Mouse (Mus musculus) heart, adult 2 months (tissue): ENCODE measurements around the gene Lmtk2. TPM values are rescaled to one million over a fixed set of nuclear protein-coding genes. Genes with fewer than 3 reads are reported as not detected.
A peak's percentile ranks its signal among the peaks of the same experiment; 100 is the strongest.

Experiments
- DNase-seq, 2 experiments: peaks; one replicate each; pipeline ENCODE4 v3.0.0; 2021
- H3K27ac ChIP-seq: fragments of 200-600 bp; 2 replicates; pipeline ENCODE4 v1.8.1; 2022
- H3K27me3 ChIP-seq: fragments of 200-500 bp; 2 replicates; pipeline ENCODE4 v1.6.1; 2012; ENCODE audit warnings: mild to moderate bottlenecking, low read length, inconsistent platforms, mixed read lengths; ENCODE audit not compliant: control insufficient read depth, insufficient read depth
- H3K36me3 ChIP-seq: fragments of 200-500 bp; 2 replicates; pipeline ENCODE4 v1.6.1; 2012; ENCODE audit warnings: low read length, inconsistent platforms; ENCODE audit not compliant: control insufficient read depth, insufficient read depth
- H3K4me1 ChIP-seq: fragments of 200-500 bp; 2 replicates; pipeline ENCODE4 v1.6.1; 2011; ENCODE audit warnings: low read length; ENCODE audit not compliant: control insufficient read depth, insufficient read depth
- H3K4me3 ChIP-seq: fragments of 200-600 bp; 2 replicates; pipeline ENCODE4 v1.8.1; 2022
- H3K79me2 ChIP-seq: fragments of 200-500 bp; replicated peaks from 2 replicates; pipeline ENCODE4 v1.6.1; 2012; ENCODE audit warnings: mild to moderate bottlenecking, inconsistent platforms, low read length, moderate library complexity, mixed read lengths; ENCODE audit not compliant: control insufficient read depth, insufficient read depth
- H3K9ac ChIP-seq: fragments of 200-500 bp; 2 replicates; pipeline ENCODE4 v1.6.1; 2012; ENCODE audit warnings: low read depth, mild to moderate bottlenecking, control low read depth, inconsistent platforms, low read length, mixed read lengths
- CTCF ChIP-seq: fragments of 200-600 bp; IDR thresholded peaks from 2 replicates; pipeline ENCODE4 v1.8.1; 2022; ENCODE audit warnings: antibody characterized with exemption, mild to moderate bottlenecking, moderate library complexity
- EP300 ChIP-seq: fragments of 200-500 bp; IDR thresholded peaks from 2 replicates; pipeline ENCODE4 v1.6.1; 2011; ENCODE audit warnings: low read depth, low read length, control low read depth; ENCODE audit not compliant: insufficient read depth
- POLR2A ChIP-seq: fragments of 200-500 bp; IDR thresholded peaks from 2 replicates; pipeline ENCODE4 v1.6.1; 2011; ENCODE audit warnings: mild to moderate bottlenecking, low read depth, low read length, control low read depth; ENCODE audit not compliant: insufficient read depth
- WGBS: fragments of 180-500 bp; shearing (Covaris S2); methylation state at CpG from one replicate; pipeline ENCODE4 v1.1.7; 2018; 5-methylcytosine and 5-hydroxymethylcytosine counted together
- intact Hi-C: fragments of 180-260 bp; cut with DNase I; formaldehyde crosslinking; loops from one replicate; pipeline ENCODE4 v1.15.1; 2025
- polyA plus RNA-seq: library from polyadenylated mRNA; depleted of rRNA; stranded (reverse); fragments of >200 nt; gene quantifications from 2 replicates; pipeline ENCODE4 v1.2.3, GENCODE M21; 2012
- total RNA-seq, 2 experiments: library from RNA; stranded (reverse); gene quantifications; 2 replicates each; pipeline ENCODE4 v1.2.3; 2021

Lmtk2 gene
- total and polyA plus RNA-seq, 3 experiments = 12.5 to 30.3 (median 27.9) TPM

- intact Hi-C loops = no loop called here
- DNase-seq = peak in 1 of 2 experiments; percentile 18
- H3K4me1 ChIP-seq = peaks cover 4% of the 10 kb centered on the region
- no peaks in the 10 kb centered on the region for H3K27me3 ChIP-seq
- no peak for TF ChIP-seq CTCF
- TF ChIP-seq EP300 = no peak
- TF ChIP-seq POLR2A = no peak
- no peak overlapping the region for H3K4me3 ChIP-seq
- 63% methylated on average over 10 of the region's 11 CpGs for WGBS
- no peaks in the 10 kb centered on the region; the same call in 1 of the 2 replicates for H3K36me3 ChIP-seq
- H3K27ac ChIP-seq = no peak overlapping the region
- H3K79me2 ChIP-seq = peaks cover 5% of the 10 kb centered on the region
- no peak overlapping the region for H3K9ac ChIP-seq
Observed at GRCm38 (mm10) chr5:144112574-144113438, 12.6 kb downstream of the Lmtk2 start.

- TF ChIP-seq EP300 (no peak), POLR2A (no peak), CTCF (peak; percentile 58)
- H3K9ac ChIP-seq = no peak overlapping the region
- no peak overlapping the region; the same call in 1 of the 2 replicates for H3K27ac ChIP-seq
- intact Hi-C loops = loop anchor here (1.0 kb wide), 1 partner anchor 14 kb away; the partner anchor contains the start of gene Lmtk2
- DNase-seq = no peak
- H3K27me3 ChIP-seq = no peaks in the 10 kb centered on the region
- no peak overlapping the region for H3K4me3 ChIP-seq
- WGBS = 71% methylated on average over 2 of the region's 2 CpGs
- H3K79me2 ChIP-seq = peaks cover 7% of the 10 kb centered on the region
- no peaks in the 10 kb centered on the region; the same call in 1 of the 2 replicates for H3K36me3 ChIP-seq
- peaks cover 4% of the 10 kb centered on the region for H3K4me1 ChIP-seq
Observed at GRCm38 (mm10) chr5:144114068-144114467, 13.8 kb downstream of the Lmtk2 start.

GRCm38 (mm10) chr5:144114970-144115627, 14.9 kb downstream of the Lmtk2 start:
- Histone ChIP-seq H3K27ac (no peak overlapping the region), H3K36me3 (no peaks in the 10 kb centered on the region; the same call in 1 of the 2 replicates), H3K4me3 (no peak overlapping the region), H3K27me3 (no peaks in the 10 kb centered on the region), H3K79me2 (peaks cover 10% of the 10 kb centered on the region), H3K9ac (no peak overlapping the region), H3K4me1 (peaks cover 4% of the 10 kb centered on the region)
- intact Hi-C loops = loop anchor here (1.0 kb wide), 1 partner anchor 15 kb away; the partner anchor contains the start of gene Lmtk2
- WGBS = 32% methylated on average over 5 of the region's 5 CpGs
- no peak for TF ChIP-seq CTCF
- no peak for DNase-seq

- H3K9ac ChIP-seq = no peak overlapping the region
- no peak overlapping the region for H3K4me3 ChIP-seq
- intact Hi-C loops = no loop called here
- H3K36me3 ChIP-seq = no peaks in the 10 kb centered on the region; the same call in 1 of the 2 replicates
- peaks cover 4% of the 10 kb centered on the region for H3K4me1 ChIP-seq
- TF ChIP-seq POLR2A (no peak), EP300 (no peak), CTCF (no peak)
- 85% methylated on average over 2 of the region's 2 CpGs for WGBS
- H3K27me3 ChIP-seq = no peaks in the 10 kb centered on the region
- no peak for DNase-seq
- peaks cover 9% of the 10 kb centered on the region for H3K79me2 ChIP-seq
- no peak overlapping the region for H3K27ac ChIP-seq
Observed at GRCm38 (mm10) chr5:144115628-144115977, 15.4 kb downstream of the Lmtk2 start.

- H3K4me1 ChIP-seq = peaks cover 8% of the 10 kb centered on the region
- H3K79me2 ChIP-seq = peaks cover 9% of the 10 kb centered on the region
- no peak overlapping the region for H3K9ac ChIP-seq
- H3K27me3 ChIP-seq = no peaks in the 10 kb centered on the region
- H3K4me3 ChIP-seq = no peak overlapping the region
- no peaks in the 10 kb centered on the region; the same call in 1 of the 2 replicates for H3K36me3 ChIP-seq
- no peak overlapping the region for H3K27ac ChIP-seq
- 89% methylated on average over 4 of the region's 4 CpGs for WGBS
- DNase-seq = no peak
- intact Hi-C loops = no loop called here
- TF ChIP-seq CTCF (no peak), EP300 (no peak), POLR2A (no peak)
Observed at GRCm38 (mm10) chr5:144118271-144118670, 18.0 kb downstream of the Lmtk2 start.

GRCm38 (mm10) chr5:144119286-144119685, 19.1 kb downstream of the Lmtk2 start:
- Histone ChIP-seq H3K27me3 (no peaks in the 10 kb centered on the region), H3K9ac (no peak overlapping the region), H3K27ac (no peak overlapping the region), H3K79me2 (peaks cover 11% of the 10 kb centered on the region), H3K4me3 (no peak overlapping the region), H3K36me3 (no peaks in the 10 kb centered on the region), H3K4me1 (peaks cover 8% of the 10 kb centered on the region)
- no peak for DNase-seq
- intact Hi-C loops = no loop called here
- WGBS = 75% methylated on average over 2 of the region's 2 CpGs
- TF ChIP-seq POLR2A (no peak), EP300 (no peak)
